Mouse (Mus musculus): ENCODE results near the gene Clasrp.

Clasrp gene

GRCm38 (mm10) chr7:19531077-19531476, 73.2 kb downstream of the Clasrp start:
- DNase-seq (ENCODE audit: low read depth), result no peak
